Mouse (Mus musculus) heart, embryonic 15.5 days (tissue): ENCODE data around the gene Fndc7. TPM values are rescaled to one million over a fixed set of nuclear protein-coding genes. Genes with fewer than 3 reads are reported as not detected.
A peak's percentile ranks its signal among the peaks of the same experiment; 100 is the strongest.
"Not testable (repeated sequence)": the region's sequence is repeated elsewhere in the genome, so short reads cannot be mapped to it uniquely, and the experiment has no call there.

Experiments used
- ATAC-seq: fragments of 200-750 bp; cut with Nextera tagmentation; replicated peaks from 2 replicates; pipeline ENCODE4 v1.8.0; 2017; ENCODE audit warnings: low read depth, moderate TSS enrichment; ENCODE audit not compliant: insufficient number of reproducible peaks, insufficient read depth, low FRiP score
- H3K27ac ChIP-seq: fragments of 300-500 bp; sonication (generic); 2 replicates; pipeline ENCODE4 v1.5.1; 2015; ENCODE audit warnings: mild to moderate bottlenecking, inconsistent platforms
- H3K27me3 ChIP-seq: fragments of 300-500 bp; sonication (generic); 2 replicates; pipeline ENCODE4 v1.6.1; 2015; ENCODE audit warnings: inconsistent platforms
- H3K36me3 ChIP-seq: fragments of 300-500 bp; sonication (generic); 2 replicates; pipeline ENCODE4 v1.6.1; 2015; ENCODE audit warnings: mild to moderate bottlenecking, inconsistent platforms
- H3K4me1 ChIP-seq: fragments of 300-500 bp; sonication (generic); replicated peaks from 2 replicates; pipeline ENCODE4 v1.6.1; 2015; ENCODE audit warnings: inconsistent platforms
- H3K4me2 ChIP-seq: fragments of 300-500 bp; sonication (generic); 2 replicates; pipeline ENCODE4 v1.6.1; 2015; ENCODE audit warnings: inconsistent platforms, mild to moderate bottlenecking, moderate library complexity
- H3K4me3 ChIP-seq: fragments of 300-500 bp; sonication (generic); 2 replicates; pipeline ENCODE4 v1.5.1; 2015; ENCODE audit warnings: mild to moderate bottlenecking, inconsistent platforms
- H3K9ac ChIP-seq: fragments of 300-500 bp; sonication (generic); 2 replicates; pipeline ENCODE4 v1.6.1; 2015; ENCODE audit warnings: mild to moderate bottlenecking, inconsistent platforms
- H3K9me3 ChIP-seq: fragments of 300-500 bp; sonication (generic); replicated peaks from 2 replicates; pipeline ENCODE4 v1.6.1; 2016; ENCODE audit warnings: inconsistent platforms
- WGBS: fragments of 180-500 bp; shearing (Covaris S2); methylation state at CpG from one replicate; pipeline ENCODE4 v1.1.7; 2015; ENCODE audit warnings: mixed read lengths; 5-methylcytosine and 5-hydroxymethylcytosine counted together
- polyA plus RNA-seq: library from polyadenylated mRNA; unstranded; fragments of >200 nt; fragmentation: Nextera tagmentation; extraction: Ambion mirVana; gene quantifications from 2 replicates; pipeline ENCODE4 v1.2.1, GENCODE M21; 2015

Fndc7 gene
- polyA plus RNA-seq, 1 experiment from 2014 or later, result 0.09 TPM

- Histone ChIP-seq H3K4me1 (peaks cover 24% of the 10 kb centered on the region), H3K27me3 (no peaks in the 10 kb centered on the region), H3K9ac (no peak overlapping the region), H3K4me3 (no peak overlapping the region), H3K4me2 (no peak overlapping the region), H3K9me3 (no peaks in the 10 kb centered on the region), H3K27ac (peak overlapping the region; percentile 59; the same call in 1 of the 2 replicates), H3K36me3 (no peaks in the 10 kb centered on the region)
- WGBS, result 70% methylated on average over 12 of the region's 12 CpGs
- ATAC-seq, result no peak
Measured at GRCm38 (mm10) chr3:108886934-108887617, 2.7 kb downstream of the Fndc7 start.

GRCm38 (mm10) chr3:108885686-108886530 lies 3.9 kb downstream of the Fndc7 start:
- Histone ChIP-seq H3K4me1 (peaks cover 33% of the 10 kb centered on the region), H3K27me3 (no peaks in the 10 kb centered on the region), H3K27ac (peak overlapping the region; percentile 59), H3K9ac (no peak overlapping the region), H3K4me3 (no peak overlapping the region), H3K36me3 (no peaks in the 10 kb centered on the region), H3K4me2 (0 out of 2 replicates have a peak overlapping the region, but pooled peaks have one; percentile 5), H3K9me3 (no peaks in the 10 kb centered on the region)
- 31% methylated on average over 9 of the region's 9 CpGs for WGBS
- ATAC-seq, result peak; percentile 83

GRCm38 (mm10) chr3:108884706-108885289 lies 5.0 kb downstream of the Fndc7 start:
- no peaks in the 10 kb centered on the region for H3K27me3 ChIP-seq
- H3K4me3 ChIP-seq, result no peak overlapping the region
- ATAC-seq, result no peak
- H3K9ac ChIP-seq, result no peak overlapping the region
- H3K4me2 ChIP-seq, result no peak overlapping the region
- H3K9me3 ChIP-seq, result no peaks in the 10 kb centered on the region
- 63% methylated on average over 8 of the region's 8 CpGs for WGBS
- H3K36me3 ChIP-seq, result no peaks in the 10 kb centered on the region
- peak overlapping the region; percentile 59; the same call in 1 of the 2 replicates for H3K27ac ChIP-seq
- peaks cover 42% of the 10 kb centered on the region for H3K4me1 ChIP-seq

- Histone ChIP-seq H3K4me1 (peaks cover 54% of the 10 kb centered on the region), H3K4me3 (no peak overlapping the region), H3K27me3 (no peaks in the 10 kb centered on the region), H3K9ac (no peak overlapping the region), H3K27ac (no peak overlapping the region), H3K4me2 (no peak overlapping the region), H3K9me3 (no peaks in the 10 kb centered on the region), H3K36me3 (no peaks in the 10 kb centered on the region)
- ATAC-seq, result no peak
- WGBS, result 77% methylated on average over 2 of the region's 2 CpGs
Measured at GRCm38 (mm10) chr3:108883067-108883466, 6.7 kb downstream of the Fndc7 start.

GRCm38 (mm10) chr3:108881873-108882272 lies 7.9 kb downstream of the Fndc7 start:
- Histone ChIP-seq H3K4me1 (peaks cover 54% of the 10 kb centered on the region), H3K27ac (peak overlapping the region; percentile 79)
- WGBS, result 42% methylated on average over 4 of the region's 4 CpGs
- H3K4me3 ChIP-seq, H3K27me3 ChIP-seq, H3K4me2 ChIP-seq, ATAC-seq, H3K9ac ChIP-seq, H3K9me3 ChIP-seq, H3K36me3 ChIP-seq: not testable (repeated sequence)

GRCm38 (mm10) chr3:108880544-108881507 lies 9.0 kb downstream of the Fndc7 start:
- Histone ChIP-seq H3K27me3 (no peaks in the 10 kb centered on the region), H3K9me3 (no peaks in the 10 kb centered on the region), H3K27ac (peak overlapping the region; percentile 79), H3K36me3 (no peaks in the 10 kb centered on the region), H3K9ac (no peak overlapping the region), H3K4me2 (peak overlapping the region; percentile 46), H3K4me3 (peak overlapping the region; percentile 25; the same call in 1 of the 2 replicates), H3K4me1 (peaks cover 44% of the 10 kb centered on the region)
- 32% methylated on average over 28 of the region's 28 CpGs for WGBS
- peak; percentile 68 for ATAC-seq

- no peak overlapping the region for H3K4me3 ChIP-seq
- no peak overlapping the region for H3K4me2 ChIP-seq
- H3K27ac ChIP-seq, result no peak overlapping the region
- no peak for ATAC-seq
- H3K9ac ChIP-seq, result no peak overlapping the region
- H3K4me1 ChIP-seq, result peaks cover 38% of the 10 kb centered on the region
- H3K27me3 ChIP-seq, result no peaks in the 10 kb centered on the region
- H3K36me3 ChIP-seq, result no peaks in the 10 kb centered on the region
- WGBS, result 55% methylated on average over 5 of the region's 5 CpGs
- no peaks in the 10 kb centered on the region for H3K9me3 ChIP-seq
Measured at GRCm38 (mm10) chr3:108879836-108880435, 9.9 kb downstream of the Fndc7 start.

- no peak; the same call in 1 of the 2 replicates for ATAC-seq
- no peaks in the 10 kb centered on the region for H3K36me3 ChIP-seq
- H3K27ac ChIP-seq, result no peak overlapping the region; the same call in none of the 2 replicates
- H3K4me3 ChIP-seq, result no peak overlapping the region
- H3K4me2 ChIP-seq, result no peak overlapping the region
- WGBS, result 36% methylated on average over 2 of the region's 2 CpGs
- peaks cover 38% of the 10 kb centered on the region for H3K4me1 ChIP-seq
- no peaks in the 10 kb centered on the region for H3K27me3 ChIP-seq
- H3K9me3 ChIP-seq, result no peaks in the 10 kb centered on the region
- no peak overlapping the region for H3K9ac ChIP-seq
Measured at GRCm38 (mm10) chr3:108879129-108879528, 10.7 kb downstream of the Fndc7 start.

- Histone ChIP-seq H3K36me3 (no peaks in the 10 kb centered on the region), H3K4me1 (no peaks in the 10 kb centered on the region), H3K27ac (no peak overlapping the region), H3K9ac (no peak overlapping the region), H3K27me3 (no peaks in the 10 kb centered on the region), H3K9me3 (no peaks in the 10 kb centered on the region), H3K4me2 (no peak overlapping the region), H3K4me3 (no peak overlapping the region)
- 77% methylated on average over 6 of the region's 6 CpGs for WGBS
- no peak for ATAC-seq
Measured at GRCm38 (mm10) chr3:108870631-108871030, 19.2 kb downstream of the Fndc7 start.

- no peak overlapping the region for H3K4me2 ChIP-seq
- H3K27me3 ChIP-seq, result no peaks in the 10 kb centered on the region
- H3K36me3 ChIP-seq, result no peaks in the 10 kb centered on the region
- 86% methylated on average over 3 of the region's 3 CpGs for WGBS
- H3K4me3 ChIP-seq, result no peak overlapping the region
- H3K4me1 ChIP-seq, result no peaks in the 10 kb centered on the region
- H3K9ac ChIP-seq, result no peak overlapping the region
- ATAC-seq, result no peak
- H3K27ac ChIP-seq, result no peak overlapping the region
- H3K9me3 ChIP-seq, result no peaks in the 10 kb centered on the region
Measured at GRCm38 (mm10) chr3:108867449-108867848, 22.4 kb downstream of the Fndc7 start.
